Mouse (Mus musculus) cortical plate, adult 2 months (tissue): ENCODE results near the gene Olfr283. TPM values are rescaled to one million over a fixed set of nuclear protein-coding genes. Genes with fewer than 3 reads are reported as not detected.
"Not testable (repeated sequence)": the region's sequence is repeated elsewhere in the genome, so short reads cannot be mapped to it uniquely, and the experiment has no call there.

Experiments
- H3K27ac ChIP-seq: fragments of 200-500 bp; 2 replicates; pipeline ENCODE4 v1.5.1; 2012; ENCODE audit warnings: low read length, control low read depth, inconsistent platforms; ENCODE audit not compliant: insufficient read depth
- H3K4me1 ChIP-seq: fragments of 200-500 bp; 2 replicates; pipeline ENCODE4 v1.6.1; 2011; ENCODE audit warnings: low read length; ENCODE audit not compliant: control insufficient read depth, insufficient read depth
- H3K4me3 ChIP-seq: fragments of 200-500 bp; 2 replicates; pipeline ENCODE4 v1.5.1; 2011; ENCODE audit warnings: mild to moderate bottlenecking, low read length, control low read depth; ENCODE audit not compliant: insufficient read depth
- CTCF ChIP-seq: fragments of 200-500 bp; IDR thresholded peaks from 2 replicates; pipeline ENCODE4 v1.5.1; 2011; ENCODE audit warnings: mild to moderate bottlenecking, control low read depth, low read length; ENCODE audit not compliant: insufficient read depth; ENCODE audit errors: extremely low read depth
- POLR2A ChIP-seq: fragments of 200-500 bp; IDR thresholded peaks from 2 replicates; pipeline ENCODE4 v1.6.1; 2011; ENCODE audit warnings: mild to moderate bottlenecking, low read length, control low read depth; ENCODE audit not compliant: insufficient read depth; ENCODE audit errors: extremely low read depth
- polyA plus RNA-seq: library from polyadenylated mRNA; depleted of rRNA; stranded (reverse); fragments of >200 nt; gene quantifications from 2 replicates; pipeline ENCODE4 v1.2.3, GENCODE M21; 2012; rRNA removed

The Olfr283 gene
- polyA plus RNA-seq = 0.21 and 0.26 TPM in 2 replicates

DNA sequence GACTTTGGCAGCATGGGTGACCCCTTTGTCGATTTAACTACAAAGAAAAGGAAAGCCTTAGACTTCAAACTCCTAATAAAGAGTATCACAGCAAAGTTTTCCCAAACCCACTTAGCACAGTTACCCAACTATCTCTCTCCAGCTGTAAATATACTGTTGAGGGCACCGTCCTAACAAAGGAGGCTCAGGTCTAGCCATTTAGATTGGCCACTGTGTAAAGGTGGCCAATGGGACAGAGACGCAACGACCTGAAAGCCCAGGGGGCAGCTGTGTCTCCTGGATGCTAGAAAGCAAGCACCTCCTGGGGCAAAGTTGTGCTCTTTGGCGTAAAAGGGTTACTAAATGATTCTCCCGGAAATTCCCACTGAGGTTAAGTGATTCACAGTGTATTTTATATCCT is at the start of gene Olfr283:
Olfr283 (minus strand) TSS at position 101 of the 400 bp plus-strand sequence.
- H3K4me3 ChIP-seq = no peak within 1 kb of the TSS
- no peaks in the 10 kb centered on the region for H3K4me1 ChIP-seq
- TF ChIP-seq CTCF = no peak
- no peak for TF ChIP-seq POLR2A
- H3K27ac ChIP-seq = no peak within 1 kb of the TSS

DNA sequence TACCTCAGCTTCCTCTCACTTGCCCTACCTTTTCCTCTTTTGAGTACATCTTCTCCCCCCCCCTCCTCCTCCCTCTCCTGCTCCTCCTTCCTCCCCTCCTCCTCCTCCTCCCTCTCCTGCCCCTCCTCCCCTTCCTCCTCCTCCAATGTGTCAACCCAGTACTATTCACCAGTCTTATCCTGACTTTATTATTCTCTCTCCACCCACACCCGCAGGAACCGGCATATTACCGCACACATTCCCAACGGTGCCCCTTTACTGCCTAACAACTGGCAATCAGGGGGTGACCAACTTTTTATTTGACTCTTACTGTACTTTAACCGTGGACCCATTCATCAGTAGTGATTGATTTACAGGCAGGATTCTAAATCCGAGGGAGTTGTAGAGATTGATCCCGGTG is 44.4 kb upstream of the Olfr283 start:
- no peak overlapping the region for H3K27ac ChIP-seq
- TF ChIP-seq POLR2A (no peak), CTCF (no peak)
- no peak overlapping the region for H3K4me3 ChIP-seq
- no peaks in the 10 kb centered on the region for H3K4me1 ChIP-seq

DNA sequence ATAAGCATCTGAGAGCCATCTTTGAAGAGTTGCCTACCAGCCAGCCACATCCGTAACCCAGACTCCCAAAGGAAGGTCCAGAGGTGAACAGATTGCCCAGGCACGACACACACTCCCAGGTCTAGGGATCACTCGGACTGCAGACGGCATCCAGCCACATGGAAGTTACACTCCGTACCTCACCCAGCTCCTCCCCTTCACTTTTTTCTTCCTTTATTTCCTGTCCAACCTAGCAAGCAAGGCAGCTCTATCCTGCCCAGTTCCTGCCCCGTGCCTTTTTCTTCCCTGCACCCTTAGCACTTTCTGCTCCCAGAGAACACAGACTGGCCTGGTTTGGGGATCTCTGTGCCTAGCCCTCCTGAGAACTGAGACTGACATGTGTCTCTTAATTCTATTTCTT is 44.0 kb upstream of the Olfr283 start:
- Histone ChIP-seq H3K4me3 (no peak overlapping the region), H3K4me1 (no peaks in the 10 kb centered on the region), H3K27ac (no peak overlapping the region)
- TF ChIP-seq POLR2A = no peak
- no peak for TF ChIP-seq CTCF

DNA sequence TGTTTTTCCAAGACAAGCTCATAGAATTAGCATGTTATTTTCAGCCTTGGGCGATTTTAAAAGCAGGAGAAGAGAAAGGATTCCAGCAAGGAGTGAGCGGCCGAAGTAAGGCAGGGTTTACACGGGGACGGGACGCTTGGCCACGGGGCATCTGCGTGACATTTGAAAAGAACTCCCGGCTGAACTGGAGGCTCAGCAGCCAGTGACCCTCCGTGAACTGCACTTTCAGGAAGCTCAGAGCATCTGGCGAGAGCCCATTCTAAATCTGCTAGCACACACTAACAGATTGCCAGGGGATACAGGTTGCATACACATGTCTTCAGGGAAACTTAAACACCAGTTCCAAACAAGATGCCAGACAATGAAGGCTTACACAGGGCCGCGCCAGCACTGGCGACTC is 43.6 kb upstream of the Olfr283 start:
- no peak overlapping the region for H3K4me3 ChIP-seq
- no peaks in the 10 kb centered on the region for H3K4me1 ChIP-seq
- H3K27ac ChIP-seq = no peak overlapping the region
- no peak for TF ChIP-seq POLR2A
- TF ChIP-seq CTCF = no peak

DNA sequence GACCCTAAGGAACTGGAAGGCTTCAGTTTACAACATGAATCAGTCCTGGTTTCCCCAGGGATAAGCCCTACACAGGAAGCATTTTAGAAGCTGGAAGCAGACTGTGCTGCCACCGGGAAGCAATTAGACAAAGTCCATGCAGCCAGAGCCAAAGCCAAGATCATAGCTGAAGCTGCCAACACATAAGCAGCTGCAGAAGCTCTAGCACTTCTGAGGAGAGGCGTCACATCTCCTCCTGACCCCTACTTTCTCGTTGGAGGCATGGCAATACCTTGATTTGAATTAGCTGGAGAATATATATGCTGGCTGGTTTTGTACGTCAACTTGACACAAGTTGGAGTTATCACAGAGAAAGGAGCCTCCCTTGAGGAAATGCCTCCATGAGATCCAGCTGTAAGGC is 40.2 kb upstream of the Olfr283 start:
- H3K4me1 ChIP-seq = no peaks in the 10 kb centered on the region
- TF ChIP-seq CTCF = no peak
- TF ChIP-seq POLR2A = no peak
- H3K4me3 ChIP-seq = no peak overlapping the region

DNA sequence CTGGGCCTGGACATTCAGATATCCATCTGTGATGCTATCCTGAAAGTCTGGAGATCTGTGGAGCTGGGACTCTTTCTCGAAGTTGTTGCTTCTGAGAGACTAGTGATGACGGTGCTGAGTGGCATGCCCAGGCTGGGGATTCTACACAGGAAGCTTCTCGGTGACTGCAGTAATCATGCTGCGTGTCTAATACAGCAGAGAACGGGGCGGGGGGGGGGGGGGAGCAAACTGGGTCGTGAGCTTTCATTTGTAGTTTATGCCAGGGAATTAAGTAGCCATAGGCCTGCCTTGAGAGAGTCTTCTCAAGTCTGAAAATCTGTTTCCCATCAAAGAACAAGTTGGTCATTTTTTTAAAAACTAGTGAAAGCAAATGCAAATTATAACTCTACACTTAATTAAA is 37.4 kb upstream of the Olfr283 start:
- Histone ChIP-seq H3K4me1 (no peaks in the 10 kb centered on the region), H3K27ac (no peak overlapping the region), H3K4me3 (no peak overlapping the region)
- no peak for TF ChIP-seq CTCF
- TF ChIP-seq POLR2A = no peak

More for the DNA sequence above, 40.2 kb upstream of the Olfr283 start:
- H3K27ac ChIP-seq = no peak overlapping the region

DNA sequence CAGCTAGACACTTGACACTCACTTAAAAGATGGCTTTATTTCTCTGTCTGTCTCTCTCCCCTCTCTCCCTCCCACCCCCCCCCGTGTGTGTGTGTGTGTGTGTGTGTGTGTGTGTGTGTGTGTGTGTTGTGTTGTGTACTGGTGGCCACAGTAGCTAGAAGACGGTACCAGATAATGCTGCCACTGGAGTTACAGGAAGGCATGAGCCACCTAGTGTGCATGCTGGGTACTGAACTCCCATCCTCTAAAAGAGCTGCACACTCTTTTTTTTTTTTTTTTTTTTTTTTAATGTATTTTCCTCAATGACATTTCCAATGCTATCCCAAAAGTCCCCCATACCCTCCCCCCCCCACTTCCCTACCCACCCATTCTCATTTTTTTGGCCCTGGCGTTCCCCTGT is 36.5 kb upstream of the Olfr283 start:
- peak; percentile 27 for TF ChIP-seq CTCF
- H3K4me1 ChIP-seq, H3K4me3 ChIP-seq, H3K27ac ChIP-seq: not testable (repeated sequence)

DNA sequence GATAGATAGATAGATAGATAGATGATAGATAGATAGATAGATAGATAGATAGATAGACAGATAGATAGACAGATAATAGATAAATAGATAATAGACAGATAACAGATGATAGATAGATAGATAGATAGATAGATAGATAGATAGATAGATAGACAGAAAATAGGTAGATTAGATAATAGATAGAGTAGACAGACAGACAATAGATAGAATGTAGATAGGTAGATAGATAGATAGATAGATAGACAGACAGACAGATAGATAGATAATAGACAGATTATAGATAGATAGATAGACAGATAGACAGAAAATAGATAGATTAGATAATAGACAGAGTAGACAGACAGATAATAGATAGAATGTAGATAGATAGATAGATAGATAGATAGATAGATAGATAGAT is 36.1 kb upstream of the Olfr283 start:
- not testable (repeated sequence) for H3K4me3 ChIP-seq, H3K4me1 ChIP-seq, H3K27ac ChIP-seq

DNA sequence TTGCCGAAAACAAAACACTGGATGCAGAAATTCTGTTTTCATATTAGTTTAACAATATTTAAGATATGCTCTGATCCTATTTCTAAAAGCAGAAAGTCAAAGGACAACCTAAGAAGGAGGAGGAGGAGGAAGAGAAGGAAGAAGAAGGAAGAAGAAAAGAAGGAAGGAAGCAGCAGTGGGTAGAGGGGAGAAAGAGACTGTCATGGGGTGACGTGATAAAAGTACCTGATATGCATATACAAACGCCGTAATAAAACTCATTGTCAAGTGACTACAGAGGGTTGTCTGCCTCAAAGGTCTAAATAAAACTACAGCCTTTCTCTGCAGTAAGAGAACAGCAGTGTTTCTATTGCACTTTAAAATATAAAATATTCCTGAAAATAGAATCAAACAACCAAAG is 35.2 kb upstream of the Olfr283 start:
- no peak for TF ChIP-seq CTCF
- no peak for TF ChIP-seq POLR2A
- Histone ChIP-seq H3K4me1 (no peaks in the 10 kb centered on the region), H3K27ac (no peak overlapping the region), H3K4me3 (no peak overlapping the region)

DNA sequence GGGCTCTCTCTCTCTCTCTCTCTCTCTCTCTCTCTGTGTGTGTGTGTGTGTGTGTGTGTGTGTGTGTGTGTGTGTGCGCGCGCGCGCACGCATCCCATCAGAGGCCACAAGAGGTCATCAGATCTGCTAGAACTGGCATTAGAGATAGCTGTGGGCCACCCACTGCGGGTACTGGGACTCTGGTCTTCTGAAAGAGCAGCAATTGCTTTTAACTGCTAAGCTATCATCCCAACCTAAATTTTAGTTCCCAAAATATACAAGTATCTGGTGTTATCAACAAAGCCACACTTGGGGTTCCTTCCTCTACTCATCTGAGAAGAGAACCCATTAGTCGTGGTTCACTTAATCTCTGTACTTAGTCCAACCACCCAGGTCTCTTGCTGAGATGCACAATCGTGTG is 29.5 kb upstream of the Olfr283 start:
- Histone ChIP-seq H3K4me3 (no peak overlapping the region), H3K4me1 (no peaks in the 10 kb centered on the region), H3K27ac (no peak overlapping the region)
- TF ChIP-seq CTCF (no peak), POLR2A (no peak)

DNA sequence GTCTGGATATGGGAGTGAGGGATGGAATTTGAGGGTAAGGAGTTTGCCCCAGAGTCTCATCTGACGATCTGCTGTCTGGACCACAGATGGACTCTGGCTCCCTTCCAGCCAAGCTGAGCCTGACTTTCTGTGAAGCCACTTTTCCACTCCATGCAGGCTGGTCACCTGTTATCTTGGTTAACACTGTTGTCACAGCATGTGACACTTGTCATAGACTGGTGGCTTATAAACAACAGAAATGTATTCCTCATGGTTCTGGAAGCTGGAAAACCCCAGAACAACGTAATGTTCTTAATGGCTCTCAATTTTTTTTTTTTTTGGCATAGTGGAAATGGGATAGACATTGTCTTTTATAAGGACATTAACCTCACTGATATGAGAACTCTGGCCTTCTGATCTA is 28.9 kb upstream of the Olfr283 start:
- Histone ChIP-seq H3K4me1 (no peaks in the 10 kb centered on the region), H3K4me3 (no peak overlapping the region), H3K27ac (no peak overlapping the region)
- no peak for TF ChIP-seq CTCF
- no peak for TF ChIP-seq POLR2A
